Mouse (Mus musculus) heart, embryonic 13.5 days (tissue): ENCODE measurements around the gene Agbl4. TPM values are rescaled to one million over a fixed set of nuclear protein-coding genes. Genes with fewer than 3 reads are reported as not detected.
A peak's percentile ranks its signal among the peaks of the same experiment; 100 is the strongest.

Experiments used
- ATAC-seq: fragments of 200-750 bp; cut with Nextera tagmentation; 2 replicates; pipeline ENCODE4 v1.8.0; 2017; ENCODE audit warnings: moderate TSS enrichment; ENCODE audit not compliant: insufficient number of reproducible peaks, low FRiP score, low TSS enrichment; ENCODE audit errors: extremely low read depth
- H3K27ac ChIP-seq: fragments of 300-500 bp; sonication (generic); replicated peaks from 2 replicates; pipeline ENCODE4 v1.5.1; 2015; ENCODE audit warnings: moderate library complexity, mild to moderate bottlenecking, inconsistent platforms
- H3K27me3 ChIP-seq: fragments of 300-500 bp; sonication (generic); replicated peaks from 2 replicates; pipeline ENCODE4 v1.6.1; 2015; ENCODE audit warnings: mild to moderate bottlenecking, inconsistent platforms
- H3K36me3 ChIP-seq: fragments of 300-500 bp; sonication (generic); 2 replicates; pipeline ENCODE4 v1.6.1; 2015; ENCODE audit warnings: mild to moderate bottlenecking, inconsistent platforms
- H3K4me1 ChIP-seq: fragments of 300-500 bp; sonication (generic); 2 replicates; pipeline ENCODE4 v1.6.1; 2015; ENCODE audit warnings: inconsistent platforms
- H3K4me2 ChIP-seq: fragments of 300-500 bp; sonication (generic); 2 replicates; pipeline ENCODE4 v1.6.1; 2015; ENCODE audit warnings: inconsistent platforms, mild to moderate bottlenecking, moderate library complexity
- H3K4me3 ChIP-seq: fragments of 300-500 bp; sonication (generic); 2 replicates; pipeline ENCODE4 v1.5.1; 2015; ENCODE audit warnings: moderate library complexity, mild to moderate bottlenecking, inconsistent platforms
- H3K9ac ChIP-seq: fragments of 300-500 bp; sonication (generic); 2 replicates; pipeline ENCODE4 v1.6.1; 2015; ENCODE audit warnings: inconsistent platforms, mild to moderate bottlenecking, moderate library complexity
- H3K9me3 ChIP-seq: fragments of 300-500 bp; sonication (generic); 2 replicates; pipeline ENCODE4 v1.6.1; 2016; ENCODE audit warnings: inconsistent platforms
- WGBS: fragments of 180-500 bp; shearing (Covaris S2); methylation state at CpG from one replicate; pipeline ENCODE4 v1.1.7; 2015; ENCODE audit warnings: mixed read lengths; 5-methylcytosine and 5-hydroxymethylcytosine counted together
- polyA plus RNA-seq: library from polyadenylated mRNA; unstranded; fragments of >200 nt; fragmentation: Nextera tagmentation; extraction: Ambion mirVana; gene quantifications from 2 replicates; pipeline ENCODE4 v1.2.1, GENCODE M21; 2015

The Agbl4 gene
- polyA plus RNA-seq, 1 experiment from 2014 or later, result 0.94 TPM

- Histone ChIP-seq H3K27me3 (no peaks in the 10 kb centered on the region), H3K9me3 (no peaks in the 10 kb centered on the region), H3K27ac (peak overlapping the region; percentile 26), H3K4me1 (peaks cover 32% of the 10 kb centered on the region), H3K9ac (no peak overlapping the region), H3K36me3 (peaks cover 5% of the 10 kb centered on the region; the same call in 1 of the 2 replicates), H3K4me2 (no peak overlapping the region), H3K4me3 (no peak overlapping the region)
- WGBS, result 89% methylated on average over 1 of the region's 1 CpGs
- ATAC-seq, result no peak
Observed at GRCm38 (mm10) chr4:111424371-111424950, 1027.0 kb downstream of the Agbl4 start.

DNA sequence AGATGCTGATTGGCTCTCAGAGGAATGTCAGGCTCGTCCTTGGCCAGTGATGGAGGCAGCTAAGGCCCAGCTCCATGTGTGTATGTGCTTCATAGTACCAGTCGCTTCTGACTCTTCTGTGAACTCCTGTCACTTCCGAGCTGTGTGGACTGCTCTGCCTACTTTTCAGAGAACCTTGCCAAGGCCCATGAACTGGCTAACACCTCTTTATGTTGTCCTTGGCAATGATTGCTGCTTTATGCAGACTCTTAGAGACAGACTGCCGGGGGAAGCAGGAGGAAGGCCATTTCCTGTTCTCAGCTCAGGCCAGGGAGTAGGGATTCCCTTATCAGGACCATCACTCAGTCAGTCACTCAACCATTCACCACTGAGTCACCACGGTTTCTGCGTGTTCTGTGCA, 1027.7 kb downstream of the Agbl4 start:
- H3K27ac ChIP-seq, result peak overlapping the region; percentile 26
- peak; percentile 47; the same call in 1 of the 2 replicates for ATAC-seq
- H3K36me3 ChIP-seq, result 0 out of 2 replicates have a peak, but pooled peaks cover 7% of the 10 kb centered on the region
- H3K9ac ChIP-seq, result no peak overlapping the region
- WGBS, result 32% methylated on average over 6 of the region's 6 CpGs
- H3K4me2 ChIP-seq, result no peak overlapping the region
- H3K4me1 ChIP-seq, result peaks cover 30% of the 10 kb centered on the region
- no peak overlapping the region for H3K4me3 ChIP-seq
- H3K9me3 ChIP-seq, result no peaks in the 10 kb centered on the region
- no peaks in the 10 kb centered on the region for H3K27me3 ChIP-seq

DNA sequence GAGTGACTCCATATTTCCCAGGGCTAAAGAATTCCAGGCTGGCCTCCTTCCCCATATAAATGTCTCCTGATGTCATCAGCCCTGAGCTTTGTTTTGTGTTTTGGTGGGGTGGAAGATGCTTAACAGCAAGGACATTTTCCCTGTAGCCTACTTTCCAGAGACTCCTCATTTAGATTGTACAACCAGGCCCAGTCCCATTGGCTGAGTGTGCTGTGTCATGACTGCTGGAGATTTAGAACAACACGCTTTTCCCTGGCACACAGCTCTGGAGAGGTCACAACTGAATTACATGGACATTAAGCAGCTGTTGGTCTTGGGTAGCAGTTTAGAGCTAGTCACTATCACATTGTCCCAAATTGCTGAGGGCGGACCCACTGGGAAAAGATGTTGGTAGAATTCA, 1033.7 kb downstream of the Agbl4 start:
- no peaks in the 10 kb centered on the region for H3K9me3 ChIP-seq
- peaks cover 54% of the 10 kb centered on the region for H3K36me3 ChIP-seq
- no peaks in the 10 kb centered on the region for H3K27me3 ChIP-seq
- no peak for ATAC-seq
- no peak overlapping the region for H3K27ac ChIP-seq
- no peak overlapping the region for H3K9ac ChIP-seq
- H3K4me1 ChIP-seq, result 0 out of 2 replicates have a peak, but pooled peaks cover 9% of the 10 kb centered on the region
- no peak overlapping the region for H3K4me3 ChIP-seq
- WGBS, result 80% methylated on average over 2 of the region's 2 CpGs
- H3K4me2 ChIP-seq, result no peak overlapping the region

- H3K27me3 ChIP-seq, result no peaks in the 10 kb centered on the region
- no peak overlapping the region for H3K27ac ChIP-seq
- 64% methylated on average over 5 of the region's 5 CpGs for WGBS
- no peak overlapping the region for H3K4me2 ChIP-seq
- no peaks in the 10 kb centered on the region for H3K9me3 ChIP-seq
- H3K4me1 ChIP-seq, result 0 out of 2 replicates have a peak, but pooled peaks cover 9% of the 10 kb centered on the region
- H3K4me3 ChIP-seq, result no peak overlapping the region
- ATAC-seq, result no peak
- H3K9ac ChIP-seq, result no peak overlapping the region
- peaks cover 62% of the 10 kb centered on the region for H3K36me3 ChIP-seq
Observed at GRCm38 (mm10) chr4:111432013-111432412, 1034.6 kb downstream of the Agbl4 start.

- peaks cover 66% of the 10 kb centered on the region for H3K36me3 ChIP-seq
- H3K4me2 ChIP-seq, result no peak overlapping the region
- no peak overlapping the region for H3K27ac ChIP-seq
- H3K9me3 ChIP-seq, result no peaks in the 10 kb centered on the region
- ATAC-seq, result no peak
- no peaks in the 10 kb centered on the region for H3K27me3 ChIP-seq
- 0 out of 2 replicates have a peak, but pooled peaks cover 6% of the 10 kb centered on the region for H3K4me1 ChIP-seq
- H3K9ac ChIP-seq, result no peak overlapping the region
- no peak overlapping the region for H3K4me3 ChIP-seq
- 74% methylated on average over 5 of the region's 5 CpGs for WGBS
Observed at GRCm38 (mm10) chr4:111432417-111432816, 1035.0 kb downstream of the Agbl4 start.

GRCm38 (mm10) chr4:111441709-111442108, 1044.2 kb downstream of the Agbl4 start:
- H3K9ac ChIP-seq, result no peak overlapping the region
- peaks cover 22% of the 10 kb centered on the region for H3K36me3 ChIP-seq
- no peak for ATAC-seq
- no peak overlapping the region for H3K27ac ChIP-seq
- peaks cover 42% of the 10 kb centered on the region for H3K4me1 ChIP-seq
- no peaks in the 10 kb centered on the region for H3K27me3 ChIP-seq
- no peak overlapping the region for H3K4me3 ChIP-seq
- no peaks in the 10 kb centered on the region for H3K9me3 ChIP-seq
- no peak overlapping the region for H3K4me2 ChIP-seq
- 82% methylated on average over 1 of the region's 1 CpGs for WGBS

DNA sequence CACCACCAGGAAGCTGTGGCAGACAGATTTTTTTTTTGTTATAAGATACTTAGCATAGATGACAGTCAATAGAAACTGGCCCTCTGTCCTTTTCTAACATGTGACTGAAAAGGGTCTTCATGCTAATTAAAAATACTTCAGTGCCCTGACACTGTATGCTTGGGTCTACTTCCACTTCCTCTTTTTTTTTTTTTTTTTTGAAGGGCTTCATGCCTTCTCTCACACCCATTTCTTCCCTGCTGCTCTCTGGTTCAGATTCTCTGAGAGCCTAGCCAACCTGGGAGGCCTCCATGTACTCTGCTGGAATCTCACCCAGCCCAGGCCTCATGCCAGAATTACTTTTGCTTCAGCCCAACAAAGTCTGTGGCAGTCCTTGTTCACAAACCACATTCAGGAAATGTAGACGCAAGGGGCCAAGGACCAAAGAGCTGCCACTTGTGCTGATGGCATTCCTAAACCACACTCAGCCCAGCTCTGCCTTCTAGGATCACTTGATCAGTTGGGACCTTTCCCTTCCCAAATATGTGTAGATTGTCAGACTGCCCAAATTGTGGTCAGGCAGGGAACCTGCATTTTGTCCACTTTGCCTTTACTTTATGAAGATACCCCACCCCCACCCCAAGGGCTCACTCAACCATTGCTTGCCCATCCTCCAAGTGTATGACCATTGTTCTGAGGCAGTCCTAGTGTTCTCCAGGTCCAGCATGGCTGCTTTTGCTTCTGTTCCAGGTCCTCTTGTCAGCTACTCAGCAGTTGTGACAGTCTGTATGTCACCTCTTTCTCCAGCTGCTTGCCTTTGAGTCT, 1045.2 kb downstream of the Agbl4 start:
- Histone ChIP-seq H3K9me3 (no peaks in the 10 kb centered on the region), H3K4me2 (no peak overlapping the region), H3K27me3 (no peaks in the 10 kb centered on the region), H3K9ac (no peak overlapping the region), H3K27ac (peak overlapping the region; percentile 48; the same call in 1 of the 2 replicates), H3K4me3 (no peak overlapping the region), H3K4me1 (peaks cover 42% of the 10 kb centered on the region), H3K36me3 (peaks cover 12% of the 10 kb centered on the region)
- 35% methylated on average over 1 of the region's 1 CpGs for WGBS
- ATAC-seq, result no peak

DNA sequence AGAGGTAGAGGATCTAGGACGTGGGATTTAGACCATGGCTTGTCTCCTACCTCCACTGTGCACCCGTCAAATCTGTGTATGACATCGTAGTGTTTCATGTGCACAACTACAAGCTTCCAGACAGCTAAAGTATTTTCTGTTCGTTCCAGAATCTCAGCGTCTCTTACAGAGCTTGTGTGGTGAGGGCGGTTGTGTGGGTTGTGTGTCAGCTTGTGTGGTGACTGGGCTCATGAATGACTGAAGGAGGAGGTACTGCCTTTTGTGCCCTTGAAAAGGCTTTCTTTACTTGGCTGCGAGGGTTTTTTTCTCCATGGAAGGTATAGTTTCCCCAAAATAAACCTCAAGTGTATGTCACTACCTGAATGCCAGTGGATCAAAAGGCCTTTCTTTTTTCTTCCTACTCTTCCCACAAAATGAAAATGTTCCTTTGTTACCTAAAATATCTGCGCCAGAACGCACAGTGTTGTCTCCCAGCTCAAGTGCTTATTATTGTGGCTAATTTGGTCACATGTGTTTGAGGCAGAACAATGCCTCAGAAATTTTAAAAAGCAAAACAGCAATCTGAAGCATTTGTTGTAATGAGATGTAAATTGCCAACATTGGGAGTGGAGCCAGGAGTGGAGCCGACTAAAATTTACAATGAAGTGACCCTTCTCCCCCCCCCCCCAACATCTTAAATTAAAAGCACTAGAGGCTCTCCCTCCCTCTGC, 1046.6 kb downstream of the Agbl4 start:
- WGBS, result 71% methylated on average over 10 of the region's 10 CpGs
- H3K4me1 ChIP-seq, result peaks cover 44% of the 10 kb centered on the region
- H3K4me3 ChIP-seq, result no peak overlapping the region
- peaks cover 10% of the 10 kb centered on the region for H3K36me3 ChIP-seq
- peak overlapping the region; percentile 28 for H3K27ac ChIP-seq
- no peak overlapping the region for H3K4me2 ChIP-seq
- no peak overlapping the region for H3K9ac ChIP-seq
- no peaks in the 10 kb centered on the region for H3K27me3 ChIP-seq
- no peak for ATAC-seq
- H3K9me3 ChIP-seq, result no peaks in the 10 kb centered on the region

DNA sequence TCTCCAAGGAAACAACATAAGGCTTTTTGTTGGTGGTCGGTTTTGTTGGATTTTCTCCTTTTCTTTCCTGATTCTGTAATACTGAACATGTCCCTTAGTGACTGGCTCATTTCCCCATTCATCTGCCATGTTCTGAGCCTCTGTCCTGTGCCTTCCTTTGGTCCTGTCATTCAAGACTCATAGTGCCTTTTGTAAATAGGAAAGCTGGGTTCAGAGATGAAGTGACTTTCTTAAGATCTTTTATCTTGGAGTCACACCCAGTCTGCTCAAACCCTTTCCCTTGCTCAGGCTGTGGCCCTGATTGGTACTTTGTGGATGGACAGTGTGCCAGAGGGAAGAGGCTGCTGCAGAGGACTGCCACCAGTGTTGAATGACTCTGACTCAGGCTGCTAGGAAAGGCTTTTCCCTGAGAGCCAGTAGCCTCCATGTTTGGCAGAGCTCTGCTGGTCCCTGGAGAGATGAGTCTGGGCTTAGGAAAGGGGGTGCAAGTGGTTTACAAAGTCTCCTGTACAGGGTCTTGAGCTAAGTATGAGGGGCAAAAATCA, 1047.2 kb downstream of the Agbl4 start:
- Histone ChIP-seq H3K4me2 (no peak overlapping the region), H3K36me3 (peaks cover 16% of the 10 kb centered on the region), H3K9me3 (no peaks in the 10 kb centered on the region), H3K27me3 (no peaks in the 10 kb centered on the region), H3K4me1 (peaks cover 50% of the 10 kb centered on the region), H3K4me3 (no peak overlapping the region), H3K27ac (no peak overlapping the region), H3K9ac (no peak overlapping the region)
- ATAC-seq, result no peak
- WGBS, result 73% methylated on average over 1 of the region's 1 CpGs

- no peak overlapping the region for H3K9ac ChIP-seq
- ATAC-seq, result no peak
- H3K4me1 ChIP-seq, result peaks cover 45% of the 10 kb centered on the region
- H3K27ac ChIP-seq, result no peak overlapping the region
- H3K4me3 ChIP-seq, result no peak overlapping the region
- no peaks in the 10 kb centered on the region for H3K9me3 ChIP-seq
- 80% methylated on average over 3 of the region's 3 CpGs for WGBS
- H3K36me3 ChIP-seq, result peaks cover 30% of the 10 kb centered on the region
- no peaks in the 10 kb centered on the region for H3K27me3 ChIP-seq
- H3K4me2 ChIP-seq, result no peak overlapping the region
Observed at GRCm38 (mm10) chr4:111447918-111448317, 1050.5 kb downstream of the Agbl4 start.

GRCm38 (mm10) chr4:111448586-111448985, 1051.1 kb downstream of the Agbl4 start:
- 94% methylated on average over 4 of the region's 4 CpGs for WGBS
- no peak for ATAC-seq
- Histone ChIP-seq H3K9me3 (no peaks in the 10 kb centered on the region), H3K27ac (no peak overlapping the region), H3K4me3 (no peak overlapping the region), H3K36me3 (peaks cover 30% of the 10 kb centered on the region), H3K4me1 (peaks cover 39% of the 10 kb centered on the region), H3K9ac (no peak overlapping the region), H3K4me2 (no peak overlapping the region), H3K27me3 (no peaks in the 10 kb centered on the region)
